Mouse (Mus musculus): ENCODE results near the gene Eif1b.

The Eif1b gene

DNA sequence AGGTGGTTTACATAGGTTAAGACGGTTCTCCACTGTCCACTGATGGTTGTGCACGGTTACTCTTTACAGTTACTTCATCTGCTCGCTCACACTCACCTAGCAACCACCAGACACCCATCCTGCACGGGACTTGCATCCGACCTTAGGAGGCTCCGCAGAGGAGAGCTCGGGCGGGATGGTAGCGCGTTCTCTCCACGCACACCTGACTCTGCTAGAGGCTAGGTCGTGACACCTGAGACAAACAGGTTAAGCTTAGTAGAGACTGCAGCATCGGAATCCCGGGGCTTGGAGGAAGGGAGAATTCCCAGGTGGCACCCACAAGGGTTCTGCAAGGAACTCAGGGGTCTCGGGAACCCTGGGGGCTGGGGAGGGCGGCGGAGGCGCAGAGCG lies at the start of gene Eif1b:
Gene Eif1b (plus strand): TSS at position 223 of the 390 bp plus-strand sequence.
- no peak for DNase-seq (ENCODE audit: low spot score in 2 of 2)

DNA sequence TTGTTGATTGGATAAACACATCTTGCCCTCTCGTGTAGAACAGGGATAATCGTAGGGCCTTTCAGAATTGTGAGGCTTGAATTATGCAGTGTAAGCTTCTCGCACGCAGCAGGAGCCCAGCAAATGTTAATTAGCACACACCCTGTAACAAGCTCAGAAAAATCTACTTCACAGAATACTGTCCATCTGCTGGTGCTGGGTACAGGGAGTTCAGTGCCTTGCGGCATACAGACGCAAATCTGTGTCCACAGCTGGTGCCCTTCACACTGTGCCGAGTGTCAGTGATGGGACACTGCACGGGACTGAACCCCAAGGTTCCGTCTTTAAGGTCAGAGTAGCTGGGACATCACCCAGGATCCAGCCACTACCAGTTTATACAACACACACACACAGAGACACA lies 47.4 kb upstream of the Eif1b start:
- DNase-seq (ENCODE audit: low spot score in 2 of 2), result no peak

DNA sequence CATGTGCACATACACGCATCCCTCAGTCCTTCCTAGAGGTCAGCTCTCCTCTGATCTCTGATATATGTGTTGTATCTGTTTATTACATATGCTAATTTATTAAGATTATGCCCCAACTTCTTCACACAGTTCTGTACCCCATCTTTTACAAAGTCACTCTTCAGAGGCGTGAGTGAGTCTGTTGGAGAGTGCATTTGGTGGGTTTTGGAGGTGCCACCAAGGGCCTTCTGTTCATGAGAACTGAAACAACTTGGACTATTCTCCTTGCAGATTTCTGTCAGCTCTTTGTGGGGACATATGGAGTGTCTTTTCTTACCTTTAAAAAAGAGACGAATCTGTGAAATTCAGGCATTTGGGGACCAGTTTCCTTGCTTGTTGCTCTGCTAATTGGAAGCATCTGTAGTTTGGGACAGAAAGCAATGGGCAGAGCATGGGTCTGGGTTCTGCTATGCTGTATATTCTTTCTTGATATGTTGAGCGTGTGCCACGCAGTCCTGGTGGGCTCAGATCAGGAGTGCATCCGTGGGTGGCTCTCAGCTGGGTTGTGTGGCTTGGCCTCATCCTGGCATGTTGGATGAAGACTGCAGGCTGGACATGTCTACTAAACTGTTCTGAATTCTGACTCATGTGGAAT lies 42.2 kb upstream of the Eif1b start:
- DNase-seq (ENCODE audit: low spot score in 2 of 2), result no peak

DNA sequence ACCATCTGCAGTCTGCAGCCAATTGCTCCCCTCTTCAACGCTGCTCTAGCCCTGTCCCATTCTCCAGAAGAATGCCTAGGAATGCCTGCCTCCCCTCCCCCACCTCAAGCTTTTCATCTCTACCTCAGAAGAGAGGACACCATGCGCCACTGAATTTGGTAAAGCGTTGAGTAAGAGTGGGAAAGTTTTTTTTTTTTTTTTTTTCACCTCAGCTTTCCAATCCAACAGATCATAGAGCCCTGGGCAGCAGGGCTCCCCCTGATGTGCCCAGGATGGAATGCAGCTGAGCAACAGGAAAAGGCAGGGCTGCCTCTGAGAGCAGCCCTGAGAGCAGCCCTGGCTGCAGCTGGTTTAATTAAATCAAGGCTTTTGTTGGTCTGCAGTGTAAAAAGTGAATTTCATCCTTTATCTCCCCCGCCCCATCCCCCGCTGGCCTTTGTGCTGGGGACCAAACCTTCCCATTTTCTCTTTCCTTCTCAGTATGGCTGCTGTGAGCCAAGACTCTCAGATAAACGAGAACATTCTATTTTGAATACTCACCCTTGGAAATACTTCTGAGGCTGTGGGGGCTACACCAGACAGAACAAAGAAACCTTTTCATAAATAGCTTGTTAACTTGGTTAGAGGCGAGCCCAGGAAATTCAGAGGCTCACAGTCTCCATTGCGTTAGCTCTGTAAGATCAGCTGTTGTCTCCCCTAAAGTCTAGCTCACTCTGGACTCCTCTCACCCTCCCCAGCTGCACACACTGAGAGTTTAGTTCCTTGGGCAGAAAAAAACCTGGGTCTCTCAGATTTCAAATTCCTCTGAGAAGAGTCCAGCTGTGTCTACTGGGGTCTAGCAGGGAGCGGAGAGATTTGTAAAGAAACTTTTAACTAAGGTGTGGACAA lies 36.0 kb upstream of the Eif1b start:
- DNase-seq (ENCODE audit: low spot score in 2 of 2), result no peak

DNA sequence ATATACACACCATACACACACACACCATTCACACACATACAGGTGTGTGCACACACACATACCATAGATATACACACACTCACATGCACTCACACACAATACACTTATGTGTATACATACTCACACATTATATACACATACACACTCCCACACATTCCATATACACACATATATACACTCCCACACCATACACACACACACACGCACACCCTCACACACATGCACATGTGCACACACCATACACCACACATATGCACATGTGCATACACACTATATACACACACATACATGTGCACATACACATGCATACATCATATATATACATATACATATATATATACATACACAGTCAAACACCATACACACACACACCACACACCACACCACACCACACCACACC lies 21.6 kb upstream of the Eif1b start:
- DNase-seq (ENCODE audit: low spot score in 2 of 2), result no peak

DNA sequence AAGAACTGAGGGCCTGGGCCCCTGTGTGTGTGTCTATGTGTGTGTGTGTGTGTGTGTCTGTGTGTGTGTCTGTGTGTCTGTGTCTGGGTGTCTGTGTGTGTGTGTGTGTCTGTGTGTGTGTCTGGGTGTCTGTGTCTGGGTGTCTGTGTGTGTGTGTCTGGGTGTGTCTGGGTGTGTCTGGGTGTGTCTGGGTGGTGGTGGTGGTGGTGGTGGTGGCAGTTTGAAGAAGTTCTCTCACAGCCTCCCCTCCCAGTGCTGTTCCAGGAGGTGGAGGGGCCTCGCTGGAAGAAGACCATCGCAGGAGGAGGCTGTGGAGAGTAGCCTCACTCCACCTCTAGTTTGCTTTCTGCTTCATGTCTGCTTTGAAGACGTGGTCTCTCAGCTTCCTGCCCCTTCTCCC lies 10.4 kb upstream of the Eif1b start:
- DNase-seq (ENCODE audit: low spot score in 2 of 2), result no peak

DNA sequence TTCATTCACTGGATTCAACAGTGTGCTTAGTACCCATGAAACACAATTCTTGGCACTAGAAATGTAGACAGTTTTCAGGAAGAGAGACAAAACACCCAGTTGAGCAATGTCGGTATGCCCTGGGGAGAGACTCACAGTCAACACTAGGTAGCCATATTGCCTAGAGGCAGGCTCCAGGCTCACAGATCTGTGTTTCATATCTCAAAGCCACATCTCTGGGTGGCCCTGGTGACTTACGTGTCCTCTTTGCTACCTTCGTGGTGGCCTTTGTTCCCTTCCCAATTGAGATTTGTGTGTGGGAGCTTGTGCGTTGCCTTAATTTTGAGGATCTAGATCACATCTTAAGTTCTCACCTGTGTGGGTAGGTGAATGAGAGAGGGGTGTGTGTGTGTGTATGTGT lies 9.7 kb upstream of the Eif1b start:
- no peak for DNase-seq (ENCODE audit: low spot score in 2 of 2)

DNA sequence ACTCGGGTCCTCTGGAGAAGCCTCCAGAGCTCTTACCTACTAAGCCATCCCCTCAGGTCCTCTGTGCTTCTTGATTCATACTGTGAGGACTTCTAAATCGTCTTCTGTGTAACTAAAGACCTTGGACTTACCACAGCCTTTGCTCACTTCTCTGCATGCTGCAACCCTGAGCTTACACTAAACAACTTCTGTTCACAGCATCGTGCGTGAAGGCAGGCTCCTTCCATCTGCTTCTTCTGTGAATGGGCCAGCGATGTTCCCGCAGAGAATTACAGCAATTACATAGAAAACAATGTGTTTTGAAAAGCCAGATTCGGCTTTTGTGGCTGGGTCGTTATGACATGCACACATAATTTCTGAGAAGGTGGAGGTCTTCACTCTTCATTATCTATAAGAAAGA lies 8.9 kb upstream of the Eif1b start:
- no peak for DNase-seq (ENCODE audit: low spot score in 2 of 2)

DNA sequence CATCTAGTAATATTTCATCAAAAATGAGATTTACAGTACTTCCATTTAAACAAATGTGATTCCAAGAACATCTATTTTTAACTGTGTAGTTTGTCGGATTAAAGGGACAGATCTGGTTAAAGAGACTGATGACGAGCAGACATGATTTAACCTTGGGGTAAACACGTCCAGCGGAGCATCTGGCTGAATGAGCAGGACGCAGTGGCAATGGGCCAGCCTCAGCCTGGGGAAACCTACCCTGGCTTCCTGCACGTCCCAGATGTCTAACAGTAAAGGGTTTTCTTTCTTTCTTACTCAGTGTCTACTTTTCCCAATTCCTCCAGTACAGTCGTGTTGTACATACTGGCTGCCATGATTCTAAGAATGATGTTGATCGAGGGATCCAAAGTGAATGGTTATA lies 5.0 kb upstream of the Eif1b start:
- DNase-seq (ENCODE audit: low spot score in 2 of 2), result no peak

DNA sequence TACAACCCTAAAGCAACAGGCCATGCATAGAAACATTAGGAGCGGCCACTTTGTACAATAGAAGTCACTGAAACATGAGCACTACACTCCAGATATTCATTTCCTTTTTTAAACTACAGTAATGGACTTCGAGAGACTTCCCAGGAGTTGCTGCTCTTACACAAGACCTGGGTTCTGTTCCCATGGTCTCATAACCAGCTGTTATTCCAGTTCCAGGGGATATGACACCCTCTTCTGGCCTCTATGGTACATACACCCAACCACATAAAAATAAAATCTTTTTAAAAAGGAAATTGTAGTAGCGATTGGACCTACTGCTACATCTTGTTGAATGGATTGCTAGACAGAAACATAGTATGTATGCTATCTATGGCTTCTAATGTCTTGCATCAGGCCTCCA lies 523 bp upstream of the Eif1b start:
- no peak for DNase-seq (ENCODE audit: low spot score in 2 of 2)

DNA sequence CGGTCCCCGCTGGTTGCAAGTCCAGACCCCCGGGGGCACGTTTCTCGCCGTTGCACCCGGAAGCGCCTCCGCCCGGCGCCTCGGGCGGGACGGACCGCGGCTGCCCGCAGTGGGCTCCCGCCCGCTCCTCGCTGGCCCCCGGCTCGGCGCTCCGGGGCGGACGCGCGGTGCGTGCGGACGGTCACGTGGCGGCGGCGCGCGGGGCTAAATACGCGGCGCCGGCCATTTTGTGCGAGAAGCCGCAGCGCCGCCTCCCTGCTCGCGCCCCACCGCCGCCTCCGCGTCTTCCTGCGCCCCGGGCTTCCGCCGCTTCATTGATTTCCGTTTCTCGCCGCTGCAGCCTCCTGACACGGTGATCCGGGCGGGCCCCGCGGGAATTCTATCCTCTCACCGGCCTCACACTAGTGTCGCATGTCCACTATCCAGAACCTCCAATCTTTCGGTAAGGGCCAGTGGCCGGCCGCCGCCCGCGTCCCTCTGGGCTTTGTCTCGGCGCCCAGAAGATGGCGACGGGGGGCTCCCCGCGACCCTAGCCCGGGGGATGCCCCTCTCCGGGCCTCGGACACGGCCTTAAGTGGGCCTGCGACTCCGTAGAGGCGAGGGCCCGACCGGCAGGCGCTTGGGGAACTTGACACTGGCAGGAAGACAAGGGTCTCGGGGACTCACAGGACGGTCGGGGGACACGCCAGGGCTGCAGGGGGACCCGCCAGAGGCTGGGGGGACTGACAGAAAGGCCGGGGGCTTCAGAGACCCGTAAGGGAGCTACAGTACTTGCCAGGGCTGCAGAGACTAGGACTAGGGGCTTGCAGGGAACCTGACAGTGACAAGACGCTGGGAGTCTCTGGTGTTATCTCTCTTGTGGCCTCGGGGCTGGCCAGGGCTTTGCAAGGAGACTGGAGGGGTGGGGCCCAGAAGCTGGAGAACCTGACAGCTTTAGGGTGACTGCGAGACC lies 644 bp downstream of the Eif1b start:
- peak; percentile 74 to 84 for DNase-seq (ENCODE audit: low spot score in 2 of 2)

DNA sequence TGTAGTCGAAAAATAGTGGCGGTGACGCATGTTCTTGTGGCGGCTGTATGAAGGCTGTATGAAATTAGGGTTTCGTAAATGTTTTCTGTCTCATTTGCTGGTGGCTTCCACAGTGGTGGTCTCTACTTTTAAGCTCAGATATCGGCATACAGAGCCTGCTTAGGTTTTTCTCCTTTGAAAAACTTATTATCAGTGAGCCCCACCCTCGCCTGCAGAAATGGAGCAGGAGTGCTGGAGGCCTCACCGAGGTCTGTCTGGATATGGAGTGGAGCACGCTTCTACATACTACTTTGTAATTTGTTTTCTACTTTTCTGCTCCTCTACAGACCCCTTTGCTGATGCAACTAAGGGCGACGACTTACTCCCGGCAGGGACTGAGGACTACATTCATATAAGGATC lies 1.7 kb downstream of the Eif1b start:
- DNase-seq (ENCODE audit: low spot score in 2 of 2), result no peak

DNA sequence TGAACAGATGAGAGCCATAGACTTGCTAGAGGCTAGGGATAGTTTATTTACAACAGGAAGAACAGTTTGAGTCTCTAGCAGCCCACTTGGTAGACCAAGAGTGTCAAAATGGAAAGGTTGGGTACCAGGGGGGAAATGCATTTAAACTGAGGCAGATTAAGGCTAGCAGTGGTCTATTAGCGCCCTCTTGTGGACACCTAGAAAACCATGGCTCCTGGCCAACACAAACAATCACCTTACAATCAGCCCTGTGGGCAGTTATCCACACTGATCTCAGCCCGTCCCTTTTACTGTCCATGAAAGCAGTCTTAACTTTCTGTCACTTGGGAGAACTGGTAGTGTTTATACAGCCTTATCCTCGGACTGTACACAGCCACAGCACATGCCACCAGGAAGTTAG lies 4.7 kb downstream of the Eif1b start:
- peak; percentile 24 to 77 for DNase-seq (ENCODE audit: low spot score in 2 of 2)

DNA sequence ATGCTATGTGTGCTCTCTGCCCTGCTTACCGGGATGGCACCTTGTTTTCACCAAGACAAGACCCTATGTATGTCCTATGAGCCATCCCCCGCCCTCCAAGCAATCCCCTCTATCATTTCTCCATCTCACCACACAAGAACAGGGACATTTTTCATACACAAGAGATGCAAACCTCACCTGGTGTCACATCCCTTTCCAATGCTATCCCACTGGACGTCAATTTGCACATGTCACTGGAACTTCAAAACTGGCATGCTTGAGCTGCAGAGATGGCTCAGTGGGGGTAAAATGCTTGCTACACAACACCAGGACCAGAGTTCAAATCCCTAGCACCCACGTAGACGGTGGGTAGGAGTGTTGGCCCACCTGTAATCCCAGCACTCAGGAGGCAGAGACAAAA lies 6.0 kb downstream of the Eif1b start:
- no peak for DNase-seq (ENCODE audit: low spot score in 2 of 2)

DNA sequence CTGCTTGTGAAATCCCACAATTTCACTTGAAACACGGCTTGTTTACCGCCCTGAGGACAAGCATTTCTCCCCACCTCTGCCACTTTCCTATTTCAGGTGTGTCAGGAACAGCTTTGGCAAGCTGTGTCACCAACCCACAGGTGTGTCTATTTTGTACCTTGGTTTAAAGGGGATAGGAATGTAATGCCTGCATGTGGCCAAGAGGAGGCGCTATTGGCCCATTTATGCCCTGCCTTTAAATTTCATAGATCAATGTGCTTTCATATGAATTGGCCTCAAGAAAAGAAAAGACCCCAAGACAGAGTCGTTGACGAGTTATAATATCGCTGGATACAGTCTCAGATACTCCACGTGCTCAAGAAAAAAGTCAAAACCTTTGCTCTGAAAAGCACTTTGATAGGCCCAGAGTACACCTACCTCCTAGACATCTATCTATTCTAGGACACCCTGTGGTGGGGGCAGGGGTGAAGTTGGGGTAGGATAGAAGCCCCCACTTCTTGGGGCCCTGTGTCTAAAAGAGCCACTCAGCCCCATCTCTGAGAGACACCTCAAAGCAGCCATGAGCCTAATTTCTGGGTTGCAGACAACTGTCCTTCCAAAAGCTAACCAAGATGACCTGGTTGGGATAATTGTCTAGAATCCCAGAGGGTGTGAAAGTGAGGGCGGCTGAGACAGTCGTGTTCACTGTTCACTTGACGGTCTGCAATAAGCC lies 9.3 kb downstream of the Eif1b start:
- no peak for DNase-seq (ENCODE audit: low spot score in 2 of 2)

DNA sequence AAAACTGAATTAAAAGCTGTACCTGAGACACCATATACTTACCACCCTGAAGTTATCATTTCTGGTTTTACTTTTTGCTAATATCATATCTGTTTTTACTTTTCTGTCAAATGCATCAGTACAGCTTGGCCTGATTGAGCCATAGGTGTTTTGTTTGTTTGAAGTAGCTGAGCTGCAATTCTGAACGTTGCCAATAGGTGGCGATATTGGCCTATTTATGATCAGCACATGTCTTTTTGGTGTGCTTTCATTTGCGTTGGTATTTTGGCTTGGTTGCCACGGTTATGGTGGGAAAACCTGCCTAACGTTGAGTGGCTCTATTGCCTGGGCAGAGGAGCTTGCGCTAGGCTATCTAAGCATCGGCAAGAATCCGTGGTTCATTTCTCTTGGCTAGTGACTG lies 10.0 kb downstream of the Eif1b start:
- DNase-seq (ENCODE audit: low spot score in 2 of 2), result peak; percentile 45 to 78

DNA sequence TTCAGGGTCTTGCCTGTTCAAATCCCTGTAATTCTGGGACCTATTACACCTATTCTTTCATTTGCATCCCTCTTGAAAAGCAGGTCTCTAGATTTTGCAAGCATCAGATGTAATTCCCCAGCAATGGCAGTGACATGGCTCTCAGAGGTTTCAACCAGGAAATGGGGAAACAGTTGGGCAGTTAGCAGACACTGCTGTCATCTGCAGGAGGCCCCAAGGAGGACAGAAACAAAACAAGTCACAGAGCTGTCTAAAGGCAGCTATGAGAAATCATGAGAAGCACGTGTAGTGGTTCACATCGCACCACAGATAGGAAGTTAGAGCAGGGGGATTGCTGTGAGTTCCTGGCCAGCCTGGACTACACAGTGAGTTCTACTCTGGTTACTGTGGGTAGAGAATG lies 12.4 kb downstream of the Eif1b start:
- DNase-seq (ENCODE audit: low spot score in 2 of 2), result no peak

DNA sequence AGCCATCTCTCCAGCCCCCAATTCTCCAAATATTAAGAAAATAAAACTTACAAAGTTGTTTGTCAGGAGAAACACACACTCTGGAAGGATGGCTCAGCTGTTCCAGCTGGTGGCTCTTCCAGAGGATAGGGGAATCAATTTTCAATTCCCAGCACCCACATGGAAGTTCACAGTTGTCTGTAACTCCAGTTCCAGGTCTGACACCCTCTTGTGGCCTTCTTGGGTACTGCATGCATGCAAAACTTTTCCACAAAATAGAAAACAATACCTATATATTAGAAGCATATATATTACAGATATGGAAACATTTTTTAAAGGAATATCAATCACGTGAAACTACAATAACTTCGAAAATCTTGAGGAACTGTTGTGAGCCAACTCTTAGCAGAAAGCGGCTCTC lies 19.7 kb downstream of the Eif1b start:
- DNase-seq (ENCODE audit: low spot score in 2 of 2), result peak in 1 of 2 experiments; percentile 36

DNA sequence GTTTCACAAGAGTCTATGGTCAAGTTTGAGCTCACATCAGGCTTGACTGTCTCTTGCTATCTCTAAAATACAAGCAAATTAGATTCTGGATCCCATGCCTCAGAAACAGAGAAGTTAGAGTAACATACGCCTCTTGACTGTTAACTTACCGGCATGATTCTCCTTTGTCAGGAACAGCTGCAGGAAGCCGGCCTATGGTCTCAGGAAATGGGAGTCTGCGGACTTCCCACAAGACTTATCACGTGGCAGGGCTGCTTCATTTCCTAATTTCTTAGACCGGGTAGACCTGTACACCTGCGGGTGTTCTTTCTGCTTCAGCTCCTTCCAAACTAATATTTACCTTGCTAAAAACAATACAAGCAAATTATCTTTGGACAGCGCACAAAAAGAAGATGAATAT lies 24.7 kb downstream of the Eif1b start:
- DNase-seq (ENCODE audit: low spot score in 2 of 2), result no peak

DNA sequence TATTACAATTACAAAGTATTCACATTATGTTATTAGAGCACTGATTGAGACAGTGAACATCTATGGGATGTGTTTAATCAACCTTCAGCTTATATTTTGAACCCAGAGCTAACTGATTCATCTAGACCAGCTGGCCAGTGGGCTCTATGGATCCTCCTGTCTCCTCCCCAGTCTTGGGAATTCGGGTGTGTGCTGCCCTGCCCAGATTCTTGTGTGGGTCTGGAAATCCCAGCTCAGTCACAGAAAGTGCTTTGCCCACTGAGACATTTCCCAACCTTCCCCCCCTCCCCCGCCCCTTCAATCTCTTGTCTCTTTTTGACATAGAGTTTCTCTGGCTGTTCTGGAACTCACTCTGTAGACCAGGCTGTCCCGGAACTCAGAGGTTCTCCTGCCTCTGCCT lies 26.9 kb downstream of the Eif1b start:
- DNase-seq (ENCODE audit: low spot score in 2 of 2), result no peak

DNA sequence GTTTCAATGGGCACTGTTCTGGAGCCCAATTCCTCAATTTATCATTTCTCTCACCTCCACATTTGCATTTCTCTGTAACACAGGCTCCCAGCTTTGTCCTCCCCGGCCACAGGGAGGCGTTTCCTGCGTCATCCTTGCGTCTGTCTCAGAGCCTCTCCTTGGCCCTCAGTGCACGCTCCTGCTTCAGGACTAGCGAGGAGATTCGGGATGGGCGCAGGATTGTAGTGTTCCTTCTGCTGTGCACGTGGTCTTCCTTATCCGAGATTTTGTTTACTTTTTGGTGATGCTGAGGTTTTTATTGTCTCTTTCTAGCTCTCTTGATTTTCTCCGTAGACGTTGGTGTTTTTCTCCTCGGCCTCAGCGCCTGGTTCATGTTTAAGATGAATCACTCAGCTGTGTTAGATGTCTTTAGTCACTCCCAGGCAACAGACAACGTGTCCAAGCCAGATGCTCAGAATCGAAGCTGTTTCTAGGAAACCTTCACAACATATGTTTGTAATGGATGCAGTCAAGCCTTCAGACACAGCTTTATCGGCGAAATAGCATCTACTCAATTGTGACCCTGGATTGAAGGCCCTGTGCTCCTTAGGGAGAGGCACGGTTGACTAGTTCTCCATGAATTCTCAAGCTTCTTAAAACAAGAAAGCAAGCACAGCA lies 27.6 kb downstream of the Eif1b start:
- DNase-seq (ENCODE audit: low spot score in 2 of 2), result no peak

All from thymus, postnatal 10 days (tissue).